30 mouse cellular contexts compared by ENCODE assay signal in the genomic region with DNA sequence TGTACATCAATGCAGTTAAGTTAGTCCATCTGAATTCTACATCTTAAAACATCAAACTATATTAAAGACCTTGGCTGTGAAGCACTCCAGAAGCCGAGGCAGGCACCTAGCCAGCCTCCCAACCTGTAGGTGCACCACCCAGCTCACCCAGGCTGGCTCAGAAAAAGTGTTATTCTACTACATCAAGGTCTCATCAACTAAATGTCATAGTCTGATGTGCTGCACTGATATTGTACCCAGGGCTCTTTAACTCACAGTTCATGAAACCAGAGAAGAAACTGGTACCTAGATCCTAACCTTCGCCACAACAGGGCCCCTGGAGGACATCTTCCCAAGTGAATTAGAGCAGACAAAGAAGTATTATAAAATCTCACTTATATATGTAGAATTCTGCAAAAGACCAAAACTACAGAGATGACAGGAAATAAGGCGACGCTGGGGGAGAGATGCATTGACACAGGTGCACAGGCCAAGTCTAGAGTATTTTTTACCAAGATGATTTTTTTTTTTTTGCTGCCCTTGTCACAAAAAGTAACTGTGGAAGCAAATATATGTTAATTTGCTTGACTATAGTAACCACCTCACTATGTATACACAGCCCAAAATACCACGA. TPM values are rescaled to one million over a fixed set of nuclear protein-coding genes. Genes with fewer than 3 reads are reported as not detected.
DNase-seq lines count a peak whose midpoint lies in the region; ATAC-seq lines count a peak whose summit lies in the region.
"Had no signal": no experiment of that assay in that cellular context is flagged by ENCODE, and none has a peak within 500 bp of the region (broad histone marks: within the 10 kb centered on the region; RNA-seq: fewer than 3 reads in every experiment).

No protein-coding gene starts in this region.

- 81% methylated on average over 5 of the region's 5 CpGs for WGBS in liver, embryonic 12.5 days (ENCODE audit: insufficient replicate concordance)
- 94% methylated on average over 5 of the region's 5 CpGs for WGBS in hindbrain, embryonic 13.5 days

- H3K27ac ChIP-seq in liver, embryonic 12.5 days, result peak overlapping the region; percentile 17; the same call in 1 of the 2 replicates
- H3K27ac ChIP-seq in hindbrain, embryonic 13.5 days, result no peak overlapping the region
- H3K27ac ChIP-seq: heart, embryonic 10.5 days; heart, embryonic 15.5 days; hindbrain, embryonic 15.5 days; intestine, embryonic 15.5 days; kidney, postnatal 0 days; limb, embryonic 10.5 days; limb, embryonic 15.5 days had no signal

- no peak overlapping the region for H3K9ac ChIP-seq in liver, embryonic 12.5 days
- H3K9ac ChIP-seq in hindbrain, embryonic 13.5 days, result no peak overlapping the region
- H3K9ac ChIP-seq: heart, embryonic 15.5 days; hindbrain, embryonic 15.5 days; intestine, embryonic 15.5 days; limb, embryonic 15.5 days; liver, postnatal 0 days had no signal

- H3K4me3 ChIP-seq in liver, embryonic 12.5 days, result no peak overlapping the region
- no peak overlapping the region for H3K4me3 ChIP-seq in hindbrain, embryonic 13.5 days
- H3K4me3 ChIP-seq: heart, embryonic 10.5 days; heart, embryonic 15.5 days; hindbrain, embryonic 15.5 days; intestine, embryonic 15.5 days; limb, embryonic 10.5 days; limb, embryonic 15.5 days had no signal

- peaks cover 11% of the 10 kb centered on the region for H3K36me3 ChIP-seq in liver, embryonic 12.5 days
- H3K36me3 ChIP-seq in hindbrain, embryonic 13.5 days, result no peaks in the 10 kb centered on the region
- H3K36me3 ChIP-seq: heart, embryonic 10.5 days; hindbrain, embryonic 15.5 days; intestine, embryonic 15.5 days; limb, embryonic 10.5 days; limb, embryonic 15.5 days had no signal

- H3K4me2 ChIP-seq in liver, embryonic 12.5 days, result no peak overlapping the region
- no peak overlapping the region for H3K4me2 ChIP-seq in hindbrain, embryonic 13.5 days
- H3K4me2 ChIP-seq: heart, embryonic 15.5 days; hindbrain, embryonic 15.5 days; intestine, embryonic 15.5 days; limb, embryonic 15.5 days had no signal

- no peaks in the 10 kb centered on the region for H3K27me3 ChIP-seq in liver, embryonic 12.5 days (replicated peaks)
- no peaks in the 10 kb centered on the region for H3K27me3 ChIP-seq in hindbrain, embryonic 13.5 days
- H3K27me3 ChIP-seq: heart, embryonic 15.5 days; hindbrain, embryonic 15.5 days; intestine, embryonic 15.5 days; limb, embryonic 15.5 days had no signal

- no peak for DNase-seq in liver
- peak; percentile 56 for DNase-seq in naive thymus-derived CD4-positive, alpha-beta T cell, adult 2 months (ENCODE audit: low read depth)
- DNase-seq in thymus, postnatal 25 days, result peak; percentile 68
- no peak for DNase-seq in layer of hippocampus, adult 8-10 months (ENCODE audit: low spot score in 2 of 2)
- no peak for DNase-seq in cerebellum, adult 11-12 months
- DNase-seq: adrenal gland, postnatal 10 days; cerebellum, adult 9-10 months; cerebellum, postnatal 36 days; gastrocnemius, postnatal 14 days; heart, postnatal 4 days; kidney, adult 8-10 months; kidney, postnatal 4 days; layer of hippocampus, postnatal 36 days; liver, postnatal 0 days; lung, postnatal 4 days; midbrain, embryonic 14.5 days; right cerebral cortex, adult 18-20 months; spleen, adult 18-20 months had no signal

- H3K9me3 ChIP-seq in liver, embryonic 12.5 days (replicated peaks), result no peaks in the 10 kb centered on the region
- no peaks in the 10 kb centered on the region for H3K9me3 ChIP-seq in hindbrain, embryonic 13.5 days
- H3K9me3 ChIP-seq: heart, embryonic 10.5 days; hindbrain, embryonic 15.5 days; intestine, embryonic 15.5 days; limb, embryonic 10.5 days; limb, embryonic 15.5 days had no signal

- peaks cover 84% of the 10 kb centered on the region for H3K4me1 ChIP-seq in liver, embryonic 12.5 days
- H3K4me1 ChIP-seq in hindbrain, embryonic 13.5 days (replicated peaks), result no peaks in the 10 kb centered on the region
- H3K4me1 ChIP-seq: hindbrain, embryonic 15.5 days; limb, embryonic 15.5 days had no signal

- no peak for ATAC-seq in liver, embryonic 12.5 days
- peak; percentile 52 for ATAC-seq in CD4-positive, CD25-positive, alpha-beta regulatory T cell, adult 4 months
- no peak for ATAC-seq in hindbrain, embryonic 13.5 days (ENCODE audit: low FRiP score)
- ATAC-seq: forebrain, embryonic 14.5 days; intestine, embryonic 15.5 days; liver, postnatal 0 days; lung, postnatal 0 days had no signal

RNA-seq across cellular contexts. Expression of a gene that starts 30.4 kb away (rescaled TPM):
- polyA plus RNA-seq in liver, embryonic 12.5 days (2016; fragmentation: Nextera tagmentation; extraction: Ambion mirVana), result 26.2 and 26.4 TPM in 2 replicates
- 10 to 100 TPM; 23.7 to 25.2 TPM for polyA plus RNA-seq in CD4-positive, CD25-positive, alpha-beta regulatory T cell, adult 4 months (2017; shearing (Covaris generic))
- total RNA-seq in layer of hippocampus, adult 8-10 months (2022), result 10 to 100 TPM; 60.6 to 67.9 (median 63.7) TPM
- 10.8 and 11.1 TPM in 2 replicates for polyA plus RNA-seq in hindbrain, embryonic 13.5 days (2015; fragmentation: Nextera tagmentation; extraction: Ambion mirVana)

RNA-seq across cellular contexts. Expression of a gene that starts 30.6 kb away (rescaled TPM):
- 0.29 and 0.30 TPM in 2 replicates for polyA plus RNA-seq in liver, embryonic 12.5 days (2016; fragmentation: Nextera tagmentation; extraction: Ambion mirVana)
- under 1 TPM; 0.30 to 0.57 TPM for polyA plus RNA-seq in CD4-positive, CD25-positive, alpha-beta regulatory T cell, adult 4 months (2017; shearing (Covaris generic))
- 1 to 10 TPM in 2 of 4 experiments, under 1 TPM in 2; 0.53 to 1.2 (median 0.96) TPM for total RNA-seq in layer of hippocampus, adult 8-10 months (2022)
- 0.44 and 0.57 TPM in 2 replicates for polyA plus RNA-seq in hindbrain, embryonic 13.5 days (2015; fragmentation: Nextera tagmentation; extraction: Ambion mirVana)

Comparison
In these comparisons a context has a peak if more than half of its experiments do, and no peak if none do; other contexts are left out.
1. DNase-seq: peak in naive thymus-derived CD4-positive, alpha-beta T cell, adult 2 months (single experiment) and thymus, postnatal 25 days (single experiment); none in liver (single experiment), layer of hippocampus, adult 8-10 months (0 of 2) and cerebellum, adult 11-12 months (single experiment).